Mouse (Mus musculus): ENCODE measurements at regions not wholly inside any gene's neighbourhood (a gene's known extent, or its start where the extent isn't known, plus 50 kb on each side); places are given as distances from the start of the nearest gene placed in this dataset.

DNA sequence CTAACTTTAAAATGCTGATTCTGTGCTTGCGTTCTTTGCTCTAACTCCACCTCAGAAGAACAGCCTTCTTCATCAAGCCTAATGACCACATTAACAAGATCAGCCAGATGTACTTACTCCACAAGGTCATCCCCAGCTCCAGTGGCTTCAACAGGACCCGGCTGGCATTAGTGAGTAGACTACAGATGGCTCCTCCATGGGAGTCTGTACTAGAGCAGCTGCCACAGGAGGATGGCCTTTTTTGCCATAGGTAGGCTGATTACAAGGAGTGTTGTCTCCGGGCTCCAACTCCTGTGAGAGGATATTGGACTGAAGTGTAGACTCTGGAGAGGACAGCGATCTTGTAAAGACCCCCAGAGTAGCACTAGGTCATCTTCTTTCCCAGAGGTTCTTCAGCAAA lies 729.7 kb downstream of the Galc start:
- no peak for DNase-seq

- no peak for DNase-seq
These were observed 733.3 kb downstream of the Galc start for GRCm38 (mm10) chr12:97525931-97526330.

DNA sequence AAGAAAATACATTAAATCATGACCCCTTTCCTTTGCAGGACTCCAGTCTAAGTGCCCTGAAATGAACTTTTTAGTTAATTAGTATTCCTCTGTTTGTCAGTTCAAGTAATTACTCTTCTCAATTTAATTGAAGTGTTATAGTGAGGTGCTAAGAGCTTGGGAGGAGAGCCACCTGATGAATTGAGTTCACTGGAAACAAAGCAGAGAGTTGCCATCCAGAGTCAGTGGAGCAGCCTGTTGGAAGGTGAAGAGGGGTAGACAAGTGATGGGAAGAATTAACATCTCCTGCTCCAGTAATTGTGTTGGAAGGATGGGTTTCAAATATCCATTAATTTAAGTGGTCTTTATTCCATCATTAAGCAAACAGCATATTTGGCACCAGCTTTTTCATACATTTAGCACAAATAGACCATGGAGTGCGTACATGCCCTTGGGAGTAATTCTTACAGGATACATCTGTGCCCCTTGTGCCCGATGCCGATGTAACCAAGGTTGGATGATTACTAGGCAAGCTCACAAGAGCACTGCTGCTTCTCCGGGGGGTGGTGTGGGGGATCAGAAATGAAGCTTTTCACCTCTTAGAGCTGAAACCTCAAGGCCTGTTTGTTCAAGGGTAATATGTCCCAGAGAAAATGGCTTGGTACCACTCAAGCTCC lies 739.3 kb downstream of the Galc start:
- no peak for DNase-seq

DNA sequence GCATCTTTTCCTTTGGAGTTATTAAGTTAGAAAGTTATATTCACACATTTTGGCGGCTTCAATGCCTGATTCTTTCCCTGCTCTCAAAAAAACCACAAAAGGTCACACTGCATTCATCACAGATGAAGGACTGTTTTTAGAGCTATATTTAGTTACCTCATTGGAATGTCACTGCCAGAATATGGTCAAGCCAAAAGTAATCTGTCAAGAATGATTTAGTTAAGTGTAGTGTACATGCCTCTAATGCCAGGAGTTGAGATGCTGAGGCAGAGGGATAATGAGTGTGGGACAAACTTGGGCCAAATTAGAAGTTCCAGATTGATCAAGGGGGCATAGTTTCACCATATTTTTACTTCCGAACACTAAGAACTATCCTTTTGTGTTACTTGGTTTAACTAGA lies 741.7 kb downstream of the Galc start:
- DNase-seq: no peak

DNA sequence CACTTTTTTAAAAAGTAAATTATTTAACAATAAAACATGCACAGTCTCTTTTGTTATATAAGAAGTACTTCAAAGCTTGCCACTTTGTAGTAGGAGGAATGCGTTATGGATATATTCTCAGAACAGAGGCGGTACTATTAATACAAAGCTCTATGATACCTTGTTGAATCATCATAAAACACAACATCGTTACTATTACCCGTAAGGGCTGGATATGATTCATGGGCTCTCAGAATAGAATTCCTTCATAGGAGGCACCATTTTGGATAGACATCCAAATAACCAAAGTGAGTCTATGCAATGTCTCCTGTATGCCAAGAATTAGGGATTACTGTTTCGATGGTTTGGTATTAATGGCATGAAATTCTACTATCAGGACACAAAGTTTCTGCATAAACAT lies 743.5 kb downstream of the Galc start:
- no peak for DNase-seq

DNA sequence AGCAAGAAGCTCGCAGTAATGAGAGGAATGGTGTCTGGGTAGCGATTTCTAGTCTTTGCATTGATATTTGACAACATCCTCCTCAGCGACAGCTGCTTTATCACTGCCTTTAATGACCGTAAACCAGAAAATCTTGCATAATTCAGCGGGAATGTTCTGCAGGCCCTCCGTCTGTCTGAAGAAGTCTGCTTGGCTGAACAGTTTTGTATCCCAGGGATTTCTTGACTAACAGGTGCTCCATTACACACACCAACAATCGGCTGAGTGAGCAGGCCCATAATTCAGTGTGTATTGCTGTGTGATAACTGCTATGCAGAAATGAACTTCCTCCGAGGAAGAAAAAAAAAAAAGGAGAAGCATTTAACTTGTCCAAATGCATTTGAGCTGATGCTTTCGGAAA lies 747.4 kb downstream of the Galc start:
- no peak for DNase-seq

DNA sequence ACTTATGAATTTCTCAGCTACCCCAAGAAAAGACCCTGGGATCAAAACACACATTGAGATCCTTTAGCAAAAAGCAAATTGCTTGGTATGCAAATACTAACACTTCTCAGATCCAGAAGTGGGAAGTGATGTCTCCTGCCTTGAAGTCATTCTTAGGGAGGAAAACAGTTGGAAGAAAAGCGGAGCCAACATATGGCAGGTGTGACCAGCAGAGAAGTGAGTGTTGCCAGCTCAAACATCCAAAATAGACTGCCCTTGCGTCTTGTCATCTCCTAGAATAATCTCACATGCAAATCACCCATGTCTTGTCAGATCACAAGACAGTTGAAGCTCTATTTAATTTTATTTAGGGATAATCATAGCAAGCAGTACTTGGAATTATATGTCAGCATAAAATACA lies 757.8 kb downstream of the Galc start:
- DNase-seq: no peak

GRCm38 (mm10) chr12:97483559-97483958 lies 775.7 kb downstream of the Galc start:
- DNase-seq: no peak

DNA sequence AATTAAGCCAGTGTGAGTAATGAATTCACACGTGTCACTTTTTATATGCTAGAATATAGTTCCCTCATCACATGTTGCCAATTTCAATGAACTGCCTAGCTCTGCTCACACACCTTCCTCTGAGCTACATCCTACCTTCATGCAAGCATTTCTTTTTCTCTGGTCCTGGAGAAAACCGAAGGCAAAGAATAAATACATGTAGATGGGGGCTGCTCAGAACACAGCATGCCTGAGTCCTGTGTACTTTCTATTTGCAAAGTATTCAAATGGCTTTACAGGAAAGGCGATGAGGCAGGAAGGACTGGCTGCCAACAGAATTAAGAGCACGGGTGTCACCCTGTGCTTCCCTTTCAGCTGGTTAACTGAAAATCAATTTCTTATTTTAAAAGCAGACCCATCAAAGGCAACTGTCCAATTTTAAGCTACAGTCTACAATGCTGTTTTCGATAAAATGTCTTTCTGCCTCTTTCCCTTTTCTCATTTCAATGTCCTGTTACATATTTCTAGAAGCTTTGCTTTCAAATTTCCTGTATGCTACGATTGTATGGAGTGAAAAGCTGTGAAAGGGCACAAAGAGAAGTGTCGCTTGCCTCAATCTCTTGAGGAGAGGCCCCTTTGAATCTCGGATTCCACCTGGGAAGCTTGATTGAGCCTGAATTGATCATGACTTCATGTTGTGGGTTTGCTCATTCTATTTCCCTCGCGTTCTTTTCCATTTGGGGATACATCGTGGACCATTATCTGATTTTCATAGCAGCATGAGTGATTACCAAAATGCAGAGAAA lies 782.6 kb downstream of the Galc start:
- DNase-seq: no peak

DNA sequence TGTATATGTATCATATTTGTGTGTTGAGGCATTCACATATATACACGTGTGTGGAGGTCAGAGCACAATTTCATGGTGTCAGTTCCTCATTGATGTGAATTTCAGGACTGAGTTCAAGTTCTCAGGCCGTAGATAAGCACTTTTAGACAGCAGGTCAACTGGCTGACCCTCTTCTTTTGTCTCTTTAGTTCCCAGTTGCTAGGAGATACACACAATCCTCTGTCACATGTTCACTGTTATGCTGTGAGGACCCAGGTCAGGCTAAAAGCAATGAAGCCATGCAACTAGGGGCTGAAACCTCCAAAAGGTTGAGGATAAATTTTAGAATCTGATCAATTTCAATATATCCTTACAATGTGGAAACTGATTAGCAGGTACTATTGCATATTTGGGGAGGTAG lies 783.5 kb downstream of the Galc start:
- DNase-seq: no peak

DNA sequence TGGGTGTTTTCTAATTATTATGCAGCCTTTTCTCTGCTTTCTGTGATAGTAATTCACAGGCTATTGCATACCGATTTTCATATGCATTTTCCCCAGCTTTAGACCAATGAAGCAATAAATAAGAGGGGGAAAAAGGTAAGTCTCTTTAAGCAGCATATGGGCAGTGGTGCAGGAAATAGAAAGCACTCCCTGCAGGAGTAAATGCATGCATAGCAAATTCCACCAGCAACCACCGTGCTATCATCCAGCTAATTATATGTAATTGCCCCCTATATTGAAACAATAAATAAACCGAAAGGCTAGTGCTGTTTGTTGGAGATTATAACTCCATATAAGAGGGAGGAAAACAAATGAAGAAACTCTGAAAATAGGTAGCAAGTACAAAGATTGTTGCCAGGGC lies 790.1 kb downstream of the Galc start:
- DNase-seq: no peak

DNA sequence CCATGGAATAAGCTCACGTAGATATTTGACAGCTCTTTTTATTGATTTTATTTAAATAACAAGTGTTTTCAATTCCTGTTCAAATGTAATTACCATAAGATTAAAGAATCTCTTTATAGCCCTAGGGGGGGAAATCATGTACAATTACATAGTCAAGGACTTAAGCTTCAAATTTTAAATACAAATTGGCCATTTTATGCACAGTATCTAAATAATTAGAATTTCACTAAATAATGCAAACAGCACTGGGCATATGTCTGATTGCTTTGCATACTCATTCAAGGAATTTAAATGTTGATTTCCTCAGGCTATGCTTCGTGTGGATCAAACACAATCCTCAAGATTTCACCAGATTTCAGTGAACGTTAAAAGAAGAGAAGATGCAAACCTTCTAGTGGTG lies 823.1 kb downstream of the Galc start:
- DNase-seq: no peak

GRCm38 (mm10) chr12:97434021-97434420 lies 825.2 kb downstream of the Galc start:
- no peak for DNase-seq

GRCm38 (mm10) chr12:97432704-97433103 lies 826.6 kb downstream of the Galc start:
- DNase-seq: no peak

DNA sequence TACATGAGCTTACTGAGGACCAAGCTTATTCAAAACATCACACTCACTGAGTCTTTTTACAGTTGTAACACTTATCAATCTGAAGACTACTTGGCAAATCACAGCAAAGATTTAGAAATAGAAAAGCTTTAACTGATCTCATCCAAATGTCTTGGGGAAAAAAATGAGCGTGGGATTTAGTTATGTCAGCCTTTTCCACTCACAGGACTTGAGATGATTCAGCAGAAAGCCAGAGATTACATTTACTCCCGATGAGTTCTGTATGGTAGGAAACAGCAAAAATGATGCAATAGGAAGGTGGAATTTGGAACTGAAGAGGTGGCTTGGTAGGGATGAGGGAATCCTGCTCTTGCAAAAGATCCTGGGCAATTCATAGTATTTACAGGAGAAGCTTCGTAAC lies 831.0 kb downstream of the Galc start:
- no peak for DNase-seq

DNA sequence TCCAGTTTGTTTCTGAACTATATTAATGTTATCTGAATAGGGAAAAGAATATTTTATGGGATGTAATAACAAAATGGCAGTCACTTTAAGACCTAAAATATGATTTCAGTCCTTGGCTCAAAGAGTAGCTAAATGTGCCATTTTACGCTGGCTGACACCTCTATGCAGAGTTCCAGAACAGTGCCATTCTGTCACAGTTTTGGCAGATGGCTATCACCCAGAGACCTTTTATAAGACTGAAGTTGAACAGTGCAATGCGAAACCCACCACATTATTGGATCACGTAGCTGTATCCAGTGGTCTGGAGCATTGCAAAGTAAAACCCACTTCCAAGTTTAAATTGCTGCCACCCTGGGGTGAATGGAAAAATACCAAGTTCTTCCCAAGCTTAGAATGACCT lies 834.5 kb downstream of the Galc start:
- DNase-seq: no peak

- DNase-seq: no peak
These were observed 855.8 kb downstream of the Galc start for GRCm38 (mm10) chr12:97403440-97403839.

GRCm38 (mm10) chr12:97402412-97403396 lies 856.6 kb downstream of the Galc start:
- DNase-seq: no peak

GRCm38 (mm10) chr12:97398582-97398945 lies 860.7 kb downstream of the Galc start:
- no peak for DNase-seq

DNA sequence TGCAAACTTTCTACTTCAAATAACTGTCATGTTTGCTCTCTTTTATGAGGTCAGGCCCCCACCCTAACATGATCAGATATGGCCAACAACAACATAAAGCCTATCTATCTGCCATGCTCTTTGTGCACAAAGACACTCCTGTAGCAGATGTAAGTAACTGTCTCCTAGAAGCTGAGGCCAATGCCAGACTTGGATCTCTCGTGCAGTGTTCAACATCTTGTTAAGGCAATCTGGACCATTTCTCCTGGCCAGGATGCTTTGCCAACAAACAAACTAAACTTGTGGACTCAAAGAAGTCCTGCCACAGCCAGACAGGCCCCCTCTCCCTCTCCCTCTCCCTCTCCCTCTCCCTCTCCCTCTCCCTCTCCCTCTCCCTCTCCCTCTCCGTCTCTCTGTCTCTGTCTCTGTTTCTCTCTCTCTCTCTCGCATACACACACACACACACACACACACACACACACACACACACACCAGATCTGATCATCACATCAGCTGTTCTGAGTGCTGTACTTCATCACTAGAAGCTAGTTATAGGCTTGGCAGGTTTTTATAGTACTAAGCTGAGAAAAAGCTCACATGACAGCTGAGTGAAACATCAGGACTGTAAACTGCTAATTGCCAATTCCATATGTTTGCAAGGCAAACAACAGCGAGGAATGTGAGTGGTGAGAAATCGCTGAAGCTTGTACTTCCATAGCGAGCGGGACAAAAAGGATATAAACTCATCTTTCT lies 861.2 kb downstream of the Galc start:
- no peak for DNase-seq

GRCm38 (mm10) chr12:97361804-97362203 lies 897.5 kb downstream of the Galc start:
- DNase-seq: no peak

DNA sequence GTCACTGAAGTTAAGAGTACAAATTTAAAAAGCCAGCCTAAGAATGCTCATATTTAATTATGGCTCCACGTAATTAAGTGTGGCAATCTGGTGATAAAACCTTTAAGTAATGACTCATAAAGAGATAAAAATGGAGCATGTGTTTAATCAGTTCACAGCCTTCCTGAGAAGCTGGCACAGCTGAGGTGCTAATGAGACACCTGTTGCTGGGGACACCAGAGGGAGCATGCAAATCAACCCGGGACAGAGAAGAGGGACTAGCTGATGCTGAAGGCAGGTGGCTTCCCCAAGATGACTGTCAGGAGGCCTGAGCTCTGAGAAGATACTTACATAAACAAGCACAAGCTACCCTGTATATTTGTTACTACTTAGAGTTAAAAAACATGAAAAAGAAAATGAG lies 898.6 kb downstream of the Galc start:
- DNase-seq: no peak

DNA sequence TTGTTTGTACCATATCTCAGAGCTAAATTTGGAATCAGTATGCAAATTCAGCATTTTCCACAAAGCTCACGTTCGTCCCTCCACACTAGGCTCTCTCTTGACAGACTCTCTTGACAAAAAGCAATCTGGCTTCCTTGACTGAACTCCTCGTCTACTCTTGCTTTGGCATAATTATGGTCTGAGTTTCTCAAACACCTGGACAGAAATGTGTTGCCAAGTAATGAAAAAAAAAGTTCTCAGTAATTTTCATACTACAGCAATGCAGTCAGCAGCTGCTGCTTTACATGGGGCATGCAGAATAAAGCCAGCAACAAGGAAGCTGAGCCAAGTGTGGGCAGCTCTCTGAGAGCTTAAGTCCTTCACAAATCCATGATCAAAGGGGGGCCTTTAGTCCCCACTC lies 932.7 kb downstream of the Galc start:
- no peak for DNase-seq
